Mouse (Mus musculus): Measurements from ENCODE around the gene Kcnh1.

DNA sequence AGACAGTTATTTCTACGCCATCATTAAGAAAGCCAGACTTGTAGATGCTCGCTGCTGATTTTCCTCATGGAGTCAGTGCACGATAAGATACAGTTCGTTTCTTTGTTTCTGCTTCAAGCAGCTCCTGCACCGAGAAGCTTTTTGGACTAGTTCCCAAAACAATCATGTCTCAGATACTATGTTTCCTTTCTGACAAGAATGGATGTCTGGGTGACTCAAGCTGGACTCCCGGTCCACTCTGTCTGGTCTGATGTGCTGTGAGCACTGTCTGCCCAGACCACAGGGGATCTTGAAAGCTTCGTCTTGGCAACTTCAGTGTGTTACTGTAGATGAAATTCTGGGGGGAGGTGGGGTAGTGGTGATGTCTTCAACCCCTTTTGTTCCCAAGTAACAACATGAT, 109.8 kb downstream of the Kcnh1 start:
- TF ChIP-seq CTCF (IDR thresholded peaks at IDR 0.05; ENCODE audit: low read depth) (0 out of 2 replicates have a peak, but pooled peaks have one; percentile 3), EP300 (optimal IDR thresholded peaks at IDR 0.05) (no peak)

Data from stomach, postnatal 0 days (tissue).